Mouse (Mus musculus): ENCODE data around the gene Mlf2.

DNA sequence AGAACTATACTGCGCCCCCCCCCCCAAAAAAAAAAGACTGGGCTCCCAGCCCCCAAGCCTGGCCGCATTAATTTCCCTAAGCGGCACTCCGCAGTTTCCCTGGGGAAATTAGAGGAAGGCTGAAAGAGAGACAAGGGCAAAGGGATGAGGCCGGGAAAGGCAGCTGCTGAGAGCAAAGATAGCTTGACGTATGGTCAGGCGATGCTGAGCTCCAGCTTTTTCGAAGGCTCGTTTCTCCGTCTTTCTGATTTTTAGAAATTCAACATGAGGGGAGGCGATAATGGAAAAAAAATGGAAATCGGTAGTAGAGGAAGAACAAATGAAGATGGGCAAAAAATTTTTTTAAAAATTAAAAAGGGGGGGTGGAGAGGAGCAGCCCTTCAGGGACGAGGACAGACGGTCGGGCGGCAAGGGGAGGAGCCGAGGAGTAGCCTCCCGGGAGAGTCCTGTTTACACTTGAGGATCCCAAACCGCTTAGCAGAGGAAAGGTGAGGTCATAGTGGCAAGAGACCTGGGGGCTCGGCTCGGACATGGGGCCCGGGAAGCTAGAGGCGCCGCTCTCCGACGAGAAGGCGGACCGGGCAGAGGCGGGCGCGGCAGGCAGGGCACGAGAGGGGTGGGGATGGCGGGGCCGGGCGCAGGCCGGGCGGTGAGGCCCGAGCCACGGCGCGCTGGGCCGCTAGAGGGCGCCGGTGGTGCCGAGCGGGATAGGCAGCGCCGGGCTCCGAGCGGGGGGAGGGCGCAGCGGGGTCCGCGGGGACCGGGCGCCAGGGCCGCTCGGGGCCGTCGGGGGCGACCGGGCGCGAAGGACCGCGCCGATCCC is 14.3 kb upstream of the Mlf2 start:
- TF ChIP-seq CTCF (IDR thresholded peaks at IDR 0.05; ENCODE audit: borderline replicate concordance, insufficient read depth, low read length) (peak; percentile 49), POLR2A (IDR thresholded peaks at IDR 0.05; ENCODE audit: low read depth, low read length) (no peak)

Measured in embryonic fibroblast, embryonic 13.5 days (primary cell).